Mouse (Mus musculus) fat pad, adult 2 months (tissue): Measurements from ENCODE around the gene 1810009A15Rik.

Experiments
- DNase-seq: peaks from one replicate; pipeline ENCODE4 v3.0.0-alpha.2; 2011; ENCODE audit warnings: low read depth, low spot score; ENCODE audit errors: extremely low read depth

1810009A15Rik gene

DNA sequence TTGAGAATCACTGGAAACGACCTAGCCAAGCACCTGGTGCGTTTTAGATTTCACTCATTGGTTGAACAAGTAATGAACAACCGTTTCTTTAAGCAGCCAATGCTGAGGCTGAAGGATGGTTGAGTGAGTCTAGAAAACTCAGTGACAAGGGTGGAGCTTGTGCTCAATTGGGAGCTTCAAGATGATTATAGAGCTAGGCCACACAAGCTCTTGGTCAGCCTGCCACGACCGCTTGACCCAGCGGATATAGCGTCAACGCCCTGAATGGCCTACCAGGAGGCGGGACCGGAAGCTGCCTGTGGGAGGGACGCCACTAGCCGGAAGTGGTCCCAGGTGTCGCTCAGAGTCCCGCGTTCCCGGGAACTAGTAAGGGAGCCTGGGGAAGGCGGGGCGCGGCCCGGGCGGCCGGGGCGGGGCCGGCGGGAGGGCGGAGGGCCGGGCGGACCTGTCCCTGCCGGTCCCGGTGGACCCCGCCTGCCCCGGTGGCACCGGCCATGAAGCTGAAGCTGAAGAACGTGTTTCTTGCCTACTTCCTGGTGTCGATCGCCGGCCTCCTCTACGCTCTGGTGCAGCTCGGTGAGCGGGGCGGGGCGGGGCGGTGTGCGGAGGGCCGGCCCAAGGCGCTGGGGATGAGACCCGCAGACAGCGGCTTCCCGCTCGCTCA is 31.6 kb downstream of the 1810009A15Rik start, which contains the start of gene B3gat3:
B3gat3 (plus strand) TSS at position 302 of the 664 bp plus-strand sequence.
- DNase-seq, result no peak

DNA sequence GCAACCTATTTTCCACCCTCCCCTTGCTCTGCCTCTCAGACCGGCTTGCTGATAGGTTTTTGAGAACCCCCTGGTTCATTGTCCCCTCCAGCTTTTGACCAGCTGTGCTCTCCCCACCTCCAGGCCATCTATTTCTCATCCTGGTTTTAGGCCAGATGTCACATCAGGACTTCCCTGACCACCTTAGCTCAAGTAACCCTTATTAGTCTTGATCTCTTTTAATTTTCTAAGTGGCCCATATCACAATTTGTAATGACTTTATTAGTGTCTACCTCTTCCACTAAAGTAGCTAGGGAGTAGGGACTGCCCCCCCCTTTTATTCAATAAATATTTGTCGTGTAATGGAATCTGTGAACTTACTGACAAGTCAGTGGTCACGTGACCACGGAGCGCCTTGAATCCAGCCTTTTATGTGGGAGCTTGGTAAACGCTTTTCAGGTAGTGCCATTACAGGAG is 32.2 kb downstream of the 1810009A15Rik start:
- no peak for DNase-seq

GRCm38 (mm10) chr19:8921741-8922140 is 33.1 kb downstream of the 1810009A15Rik start:
- no peak for DNase-seq

DNA sequence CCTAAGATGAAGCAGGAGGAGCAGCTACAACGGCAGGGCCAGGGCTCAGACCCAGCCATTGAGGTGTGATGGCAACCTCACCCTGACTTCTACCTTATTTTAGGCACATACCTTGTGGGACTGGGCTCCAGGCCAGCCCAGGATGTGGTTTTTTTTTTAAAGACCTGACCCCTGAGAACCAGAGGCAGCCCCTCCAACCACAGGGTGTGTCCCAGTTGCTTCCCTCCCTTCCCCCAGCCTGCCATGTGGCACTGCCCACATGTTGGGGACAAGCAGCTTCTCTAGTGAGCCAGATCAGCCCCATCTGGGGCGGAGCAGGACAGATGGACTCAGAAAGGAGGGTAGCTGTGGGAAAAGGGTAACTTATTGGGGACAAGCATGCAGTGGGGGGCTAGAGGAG is 38.1 kb downstream of the 1810009A15Rik start:
- no peak for DNase-seq

- DNase-seq, result no peak
Measured at GRCm38 (mm10) chr19:8927891-8928525, 39.4 kb downstream of the 1810009A15Rik start.

GRCm38 (mm10) chr19:8928689-8929223 is 40.1 kb downstream of the 1810009A15Rik start:
- DNase-seq, result no peak

GRCm38 (mm10) chr19:8929224-8930088 is 40.8 kb downstream of the 1810009A15Rik start, which contains the start of the genes Rom1 and Eml3:
Gene Rom1 (minus strand): TSS chr19:8929356.
Gene Eml3 (plus strand): TSS chr19:8929552.
- DNase-seq, result no peak

DNA sequence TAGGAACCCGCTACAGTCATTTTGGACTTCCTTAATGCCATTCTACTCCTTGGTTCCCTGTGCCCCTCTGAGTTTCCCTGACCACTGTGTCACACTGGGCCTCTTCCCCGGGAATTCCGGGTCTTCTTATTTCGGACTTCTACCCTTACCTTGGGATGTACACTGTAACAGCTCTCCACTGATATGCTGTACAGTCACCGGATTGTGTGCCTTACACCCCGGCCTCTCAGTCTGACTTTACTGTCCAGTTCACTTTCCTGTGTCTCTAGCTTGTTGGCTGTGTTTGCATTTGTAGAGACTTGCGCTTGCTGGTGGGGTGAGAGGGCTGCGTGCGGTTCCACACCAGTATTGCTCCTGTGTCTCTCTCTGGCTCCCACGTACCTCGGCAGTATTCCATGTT is 41.5 kb downstream of the 1810009A15Rik start:
- no peak for DNase-seq

DNA sequence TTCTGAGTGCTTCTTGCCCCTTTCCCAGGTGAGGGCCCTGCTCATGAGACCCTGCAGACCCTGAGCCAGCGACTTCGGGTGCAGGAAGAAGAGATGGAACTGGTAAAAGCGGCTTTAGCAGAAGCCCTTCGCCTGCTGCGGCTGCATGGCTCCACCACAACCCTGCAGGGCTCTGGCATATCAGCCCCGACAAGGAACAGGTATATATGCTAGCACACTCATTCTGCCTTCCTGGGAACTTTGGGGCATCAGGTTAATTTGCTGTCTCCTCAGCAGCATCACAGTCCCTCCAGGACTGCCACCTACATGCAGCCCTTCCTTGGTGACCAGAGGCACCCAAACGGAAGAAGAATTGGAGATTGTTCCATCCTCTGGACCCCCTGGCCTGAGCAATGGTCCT is 42.1 kb downstream of the 1810009A15Rik start:
- no peak for DNase-seq

DNA sequence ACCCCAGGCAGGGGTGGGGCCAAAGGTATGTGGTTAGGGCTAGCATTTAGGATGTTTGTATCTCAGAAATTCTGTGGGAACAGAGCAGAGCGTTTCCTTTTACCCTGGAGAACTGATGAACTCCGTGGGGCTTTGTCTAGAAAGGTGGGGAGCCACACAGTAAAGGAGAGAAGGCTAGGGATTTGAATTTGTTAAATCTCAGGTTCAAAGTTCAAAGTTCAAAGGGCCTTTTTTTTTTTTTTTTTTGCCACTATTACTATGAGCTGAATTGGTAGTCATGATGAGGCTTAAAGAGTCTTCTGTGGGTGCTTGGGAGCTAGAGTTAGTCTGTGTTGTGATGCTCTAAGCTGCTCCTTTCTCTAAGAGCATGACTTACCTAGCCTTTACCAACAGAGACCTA is 48.1 kb downstream of the 1810009A15Rik start:
- no peak for DNase-seq
